Mouse (Mus musculus): ENCODE results near the gene Xylt1. TPM values are rescaled to one million over a fixed set of nuclear protein-coding genes. Genes with fewer than 3 reads are reported as not detected.

Xylt1 gene
- polyA plus RNA-seq, 1 experiment from 2014 or later, result 3.8 TPM

- Histone ChIP-seq H3K27ac (ENCODE audit: low read depth, low read length) (no peak overlapping the region), H3K4me3 (ENCODE audit: low read depth, low read length) (no peak overlapping the region), H3K9ac (replicated peaks; ENCODE audit: low read depth, low read length) (no peak overlapping the region), H3K4me2 (ENCODE audit: low read depth, low read length) (no peak overlapping the region), H3K4me1 (ENCODE audit: control insufficient read depth, insufficient read depth, low read length) (peaks cover 4% of the 10 kb centered on the region; the same call in 1 of the 2 replicates), H3K9me3 (ENCODE audit: control insufficient read depth, low read length) (no peaks in the 10 kb centered on the region), H3K36me3 (ENCODE audit: control insufficient read depth, insufficient read depth, low read length) (no peaks in the 10 kb centered on the region), H3K27me3 (ENCODE audit: control insufficient read depth, insufficient read depth, low read length) (no peaks in the 10 kb centered on the region)
- WGBS, result 37% methylated on average over 9 of the region's 9 CpGs
- ATAC-seq (ENCODE audit: low read depth), result no peak
Observed at GRCm38 (mm10) chr7:117375886-117376309, 4.9 kb upstream of the Xylt1 start.

GRCm38 (mm10) chr7:117377138-117377537 is 3.6 kb upstream of the Xylt1 start:
- Histone ChIP-seq H3K9ac (replicated peaks; ENCODE audit: low read depth, low read length) (no peak overlapping the region), H3K4me2 (ENCODE audit: low read depth, low read length) (no peak overlapping the region)
- no peak for ATAC-seq (ENCODE audit: low read depth)

GRCm38 (mm10) chr7:117380036-117380417 is 752 bp upstream of the Xylt1 start:
- Histone ChIP-seq H3K9ac (replicated peaks; ENCODE audit: low read depth, low read length) (0 out of 2 replicates have a peak overlapping the region, but pooled peaks have one; percentile 80), H3K27ac (ENCODE audit: low read depth, low read length) (no peak overlapping the region)
- 4% methylated on average over 7 of the region's 7 CpGs for WGBS

More at GRCm38 (mm10) chr7:117377138-117377537, 3.6 kb upstream of the Xylt1 start:
- H3K27ac ChIP-seq (ENCODE audit: low read depth, low read length), result no peak overlapping the region
- peaks cover 2% of the 10 kb centered on the region; the same call in 1 of the 2 replicates for H3K27me3 ChIP-seq (ENCODE audit: control insufficient read depth, insufficient read depth, low read length)
- H3K4me3 ChIP-seq (ENCODE audit: low read depth, low read length), result no peak overlapping the region
- WGBS, result 84% methylated on average over 3 of the region's 3 CpGs
- peaks cover 7% of the 10 kb centered on the region; the same call in 1 of the 2 replicates for H3K4me1 ChIP-seq (ENCODE audit: control insufficient read depth, insufficient read depth, low read length)
- no peaks in the 10 kb centered on the region for H3K36me3 ChIP-seq (ENCODE audit: control insufficient read depth, insufficient read depth, low read length)
- H3K9me3 ChIP-seq (ENCODE audit: control insufficient read depth, low read length), result no peaks in the 10 kb centered on the region

DNA sequence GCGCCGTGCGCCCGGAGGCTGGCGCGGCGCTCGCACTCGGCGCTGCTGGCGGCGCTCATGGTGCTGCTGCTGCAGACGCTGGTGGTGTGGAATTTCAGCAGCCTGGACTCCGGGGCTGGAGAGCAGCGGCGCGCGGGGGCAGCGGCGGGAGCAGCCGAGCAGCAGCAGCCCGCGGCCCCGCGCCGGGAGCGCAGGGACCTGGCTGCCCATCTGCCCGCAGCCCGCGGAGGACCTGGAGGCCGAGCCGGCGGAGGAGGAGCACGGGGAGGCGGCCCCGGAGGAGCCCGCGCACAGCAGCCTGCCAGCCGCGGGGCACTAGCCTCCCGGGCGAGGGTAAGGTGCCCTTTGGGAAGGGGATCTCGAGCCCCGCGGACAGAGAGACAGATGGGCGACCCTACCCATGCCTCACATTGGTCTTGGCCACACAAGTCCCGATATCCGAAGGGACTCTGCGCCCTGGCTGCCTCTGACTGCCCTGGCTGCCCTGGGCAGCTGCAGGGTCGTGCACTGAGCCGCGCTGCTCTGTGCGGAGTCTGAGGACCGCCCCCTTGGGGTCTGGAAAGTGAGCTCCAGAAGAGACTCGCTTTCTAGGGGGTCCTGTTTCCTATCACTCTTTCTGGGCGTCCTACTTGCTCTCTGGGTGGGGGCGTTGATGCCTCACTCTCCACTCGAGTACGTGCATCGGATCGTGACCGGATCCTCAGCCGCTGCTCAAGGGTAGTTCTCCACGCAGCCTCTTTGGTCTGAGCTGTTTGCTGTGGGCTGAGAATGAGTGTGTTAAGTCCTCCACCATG is 606 bp downstream of the Xylt1 start:
- Histone ChIP-seq H3K4me3 (ENCODE audit: low read depth, low read length) (peak overlapping the region; percentile 78), H3K4me1 (ENCODE audit: control insufficient read depth, insufficient read depth, low read length) (peaks cover 7% of the 10 kb centered on the region), H3K27me3 (ENCODE audit: control insufficient read depth, insufficient read depth, low read length) (peaks cover 2% of the 10 kb centered on the region), H3K4me2 (ENCODE audit: low read depth, low read length) (peak overlapping the region; percentile 95), H3K27ac (ENCODE audit: low read depth, low read length) (peak overlapping the region; percentile 73), H3K9me3 (ENCODE audit: control insufficient read depth, low read length) (no peaks in the 10 kb centered on the region), H3K36me3 (ENCODE audit: control insufficient read depth, insufficient read depth, low read length) (no peaks in the 10 kb centered on the region), H3K9ac (replicated peaks; ENCODE audit: low read depth, low read length) (peak overlapping the region; percentile 80)
- peak; percentile 65 for ATAC-seq (ENCODE audit: low read depth)
- WGBS, result under 1% methylated on average over 51 of the region's 64 CpGs

More at GRCm38 (mm10) chr7:117380036-117380417, 752 bp upstream of the Xylt1 start:
- H3K4me2 ChIP-seq (ENCODE audit: low read depth, low read length), result peak overlapping the region; percentile 95
- no peaks in the 10 kb centered on the region for H3K36me3 ChIP-seq (ENCODE audit: control insufficient read depth, insufficient read depth, low read length)
- H3K27me3 ChIP-seq (ENCODE audit: control insufficient read depth, insufficient read depth, low read length), result peaks cover 2% of the 10 kb centered on the region
- peaks cover 7% of the 10 kb centered on the region for H3K4me1 ChIP-seq (ENCODE audit: control insufficient read depth, insufficient read depth, low read length)
- no peak for ATAC-seq (ENCODE audit: low read depth)
- peak overlapping the region; percentile 78 for H3K4me3 ChIP-seq (ENCODE audit: low read depth, low read length)
- H3K9me3 ChIP-seq (ENCODE audit: control insufficient read depth, low read length), result no peaks in the 10 kb centered on the region

DNA sequence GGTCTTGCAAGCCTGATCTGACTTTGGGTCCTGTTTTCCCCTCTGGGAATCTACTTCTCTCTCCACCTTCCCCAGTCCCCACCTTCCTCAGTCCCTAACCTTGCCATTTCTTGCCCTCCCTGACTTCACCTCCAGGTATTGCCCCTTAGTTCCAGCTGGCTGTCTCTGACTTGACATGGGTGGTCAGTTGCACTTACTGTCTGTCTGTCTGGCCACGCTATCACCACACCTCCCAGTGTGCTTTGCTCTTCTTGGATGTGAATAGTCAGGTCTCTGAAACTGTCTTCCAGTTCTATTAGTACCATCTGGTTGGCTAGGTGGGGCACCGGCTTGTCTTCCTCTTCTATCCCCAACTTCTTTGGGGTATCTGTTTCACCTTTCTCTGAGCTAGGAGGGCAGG is 1.2 kb downstream of the Xylt1 start:
- Histone ChIP-seq H3K27me3 (ENCODE audit: control insufficient read depth, insufficient read depth, low read length) (peaks cover 2% of the 10 kb centered on the region), H3K36me3 (ENCODE audit: control insufficient read depth, insufficient read depth, low read length) (no peaks in the 10 kb centered on the region), H3K4me2 (ENCODE audit: low read depth, low read length) (peak overlapping the region; percentile 95), H3K27ac (ENCODE audit: low read depth, low read length) (no peak overlapping the region), H3K9me3 (ENCODE audit: control insufficient read depth, low read length) (no peaks in the 10 kb centered on the region), H3K4me1 (ENCODE audit: control insufficient read depth, insufficient read depth, low read length) (peaks cover 7% of the 10 kb centered on the region), H3K9ac (replicated peaks; ENCODE audit: low read depth, low read length) (peak overlapping the region; percentile 80), H3K4me3 (ENCODE audit: low read depth, low read length) (peak overlapping the region; percentile 78)
- WGBS, result 43% methylated on average over 2 of the region's 2 CpGs
- no peak for ATAC-seq (ENCODE audit: low read depth)

DNA sequence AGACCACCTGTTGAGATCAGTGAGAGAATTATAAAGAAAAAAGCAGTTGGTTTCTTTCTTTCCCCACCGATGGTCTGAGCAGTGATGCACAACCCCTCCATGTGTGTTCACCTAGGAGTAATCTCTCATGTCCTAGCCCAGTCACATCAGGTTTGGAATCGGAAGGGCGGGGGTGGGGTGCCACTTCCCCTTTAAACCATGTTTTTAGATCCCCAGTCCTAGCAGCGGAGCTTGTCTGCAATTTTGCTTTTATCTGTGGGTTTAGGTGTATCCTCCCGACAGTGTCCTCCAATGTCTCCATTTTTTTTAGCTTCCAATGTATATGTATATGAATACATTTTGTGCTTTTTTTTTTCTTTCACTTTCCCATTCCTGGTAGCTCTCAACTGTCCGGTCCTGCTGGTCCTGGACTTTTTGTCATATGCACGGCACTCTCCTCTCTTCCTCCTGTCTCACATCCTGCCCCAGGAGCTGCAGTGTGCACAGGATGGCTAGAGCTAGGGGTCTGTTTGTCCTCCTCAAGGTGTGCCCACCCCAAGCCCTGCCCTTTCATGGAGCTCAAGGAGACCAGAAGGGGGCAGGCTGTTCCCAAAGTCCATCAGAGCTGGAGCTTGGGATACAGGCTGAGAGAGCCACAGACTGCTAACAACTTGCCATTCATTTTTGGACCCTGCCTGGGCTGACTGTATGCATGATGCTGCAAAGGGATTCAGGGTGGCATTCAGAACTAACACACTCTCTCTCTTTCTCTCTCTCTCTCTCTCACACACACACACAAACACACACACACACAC is 2.6 kb downstream of the Xylt1 start:
- ATAC-seq (ENCODE audit: low read depth), result no peak
- Histone ChIP-seq H3K27ac (ENCODE audit: low read depth, low read length) (no peak overlapping the region), H3K4me1 (ENCODE audit: control insufficient read depth, insufficient read depth, low read length) (peaks cover 7% of the 10 kb centered on the region), H3K36me3 (ENCODE audit: control insufficient read depth, insufficient read depth, low read length) (no peaks in the 10 kb centered on the region), H3K4me3 (ENCODE audit: low read depth, low read length) (peak overlapping the region; percentile 78; the same call in 1 of the 2 replicates), H3K27me3 (ENCODE audit: control insufficient read depth, insufficient read depth, low read length) (peaks cover 2% of the 10 kb centered on the region), H3K9me3 (ENCODE audit: control insufficient read depth, low read length) (no peaks in the 10 kb centered on the region), H3K9ac (replicated peaks; ENCODE audit: low read depth, low read length) (no peak overlapping the region), H3K4me2 (ENCODE audit: low read depth, low read length) (peak overlapping the region; percentile 95)
- WGBS, result 81% methylated on average over 7 of the region's 7 CpGs

DNA sequence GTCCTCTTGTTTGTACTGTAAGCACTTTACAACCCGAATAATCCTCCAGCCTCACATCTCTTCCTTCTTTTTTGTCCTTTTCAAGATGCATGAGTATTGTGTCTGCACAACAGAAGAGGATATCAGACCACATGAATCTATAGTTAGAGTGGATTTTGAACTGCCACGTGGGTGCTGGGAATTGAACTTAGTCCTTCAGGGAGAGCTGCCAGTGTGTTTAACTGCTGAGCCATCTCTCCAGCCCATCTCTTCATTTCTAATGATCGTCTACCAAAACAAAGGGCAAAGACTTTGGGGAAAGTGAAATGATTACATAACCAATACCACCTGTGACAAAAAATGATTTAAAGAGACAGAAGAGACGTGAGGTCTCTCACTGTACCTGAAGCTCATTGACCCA is 5.6 kb downstream of the Xylt1 start:
- H3K27ac ChIP-seq (ENCODE audit: low read depth, low read length), result no peak overlapping the region
- H3K27me3 ChIP-seq (ENCODE audit: control insufficient read depth, insufficient read depth, low read length), result peaks cover under 1% of the 10 kb centered on the region
- WGBS, result 90% methylated on average over 4 of the region's 4 CpGs
- H3K9ac ChIP-seq (replicated peaks; ENCODE audit: low read depth, low read length), result no peak overlapping the region
- H3K4me1 ChIP-seq (ENCODE audit: control insufficient read depth, insufficient read depth, low read length), result peaks cover 3% of the 10 kb centered on the region; the same call in 1 of the 2 replicates
- no peak overlapping the region for H3K4me2 ChIP-seq (ENCODE audit: low read depth, low read length)
- H3K36me3 ChIP-seq (ENCODE audit: control insufficient read depth, insufficient read depth, low read length), result no peaks in the 10 kb centered on the region
- no peak overlapping the region for H3K4me3 ChIP-seq (ENCODE audit: low read depth, low read length)
- ATAC-seq (ENCODE audit: low read depth), result no peak
- H3K9me3 ChIP-seq (ENCODE audit: control insufficient read depth, low read length), result no peaks in the 10 kb centered on the region

DNA sequence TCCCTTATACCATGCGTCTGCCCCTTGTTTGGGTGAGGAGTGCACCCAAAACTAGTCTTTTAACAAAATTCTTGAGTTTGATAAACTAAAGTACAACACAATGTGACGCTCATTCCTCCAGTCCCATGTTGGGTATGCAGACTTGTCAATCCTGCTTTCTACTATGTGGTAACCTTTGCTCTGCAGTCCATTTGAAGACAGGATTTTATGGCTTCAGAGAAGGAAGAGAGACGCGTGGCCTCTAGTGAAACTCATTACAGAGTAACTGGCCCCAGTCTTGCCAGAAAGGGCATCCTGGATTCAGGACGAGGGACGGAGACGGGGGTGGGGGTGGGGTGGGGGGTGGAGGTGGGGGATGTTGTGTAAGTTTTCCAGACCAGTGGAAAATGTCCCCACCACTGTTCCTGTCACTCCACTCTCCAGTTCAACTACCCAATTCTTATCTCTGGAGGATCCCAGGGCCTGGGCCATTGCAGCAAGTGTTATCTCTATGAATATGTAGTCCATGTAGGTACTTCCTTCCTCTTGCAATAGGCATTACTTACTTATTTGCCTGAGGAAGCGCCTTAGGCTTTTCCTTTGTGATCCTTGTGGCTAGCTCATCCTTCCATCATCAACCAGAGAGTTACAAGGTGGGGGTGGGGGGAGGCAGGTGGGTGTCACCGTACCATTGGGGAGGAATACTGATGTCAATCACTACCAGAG is 7.7 kb downstream of the Xylt1 start:
- no peaks in the 10 kb centered on the region for H3K4me1 ChIP-seq (ENCODE audit: control insufficient read depth, insufficient read depth, low read length)
- ATAC-seq (ENCODE audit: low read depth), result no peak
- no peaks in the 10 kb centered on the region for H3K9me3 ChIP-seq (ENCODE audit: control insufficient read depth, low read length)
- H3K27ac ChIP-seq (ENCODE audit: low read depth, low read length), result no peak overlapping the region
- H3K27me3 ChIP-seq (ENCODE audit: control insufficient read depth, insufficient read depth, low read length), result no peaks in the 10 kb centered on the region
- H3K4me3 ChIP-seq (ENCODE audit: low read depth, low read length), result no peak overlapping the region
- no peak overlapping the region for H3K4me2 ChIP-seq (ENCODE audit: low read depth, low read length)
- no peaks in the 10 kb centered on the region for H3K36me3 ChIP-seq (ENCODE audit: control insufficient read depth, insufficient read depth, low read length)
- H3K9ac ChIP-seq (replicated peaks; ENCODE audit: low read depth, low read length), result no peak overlapping the region
- WGBS, result 88% methylated on average over 9 of the region's 9 CpGs

Data from neural tube, embryonic 14.5 days (tissue).